Mouse (Mus musculus) myocyte (in vitro differentiated cells): ENCODE measurements at regions not wholly inside any gene's neighbourhood (a gene's known extent, or its start where the extent isn't known, plus 50 kb on each side); places are given as distances from the start of the nearest gene placed in this dataset.

ENCODE experiments used
- H3K27me3 ChIP-seq: one replicate; pipeline ENCODE4 v1.6.1; 2011; ENCODE audit not compliant: control insufficient read depth, insufficient read depth, insufficient read length
- H3K36me3 ChIP-seq: one replicate; pipeline ENCODE4 v1.6.1; 2011; ENCODE audit not compliant: control insufficient read depth, insufficient read depth
- H3K4me2 ChIP-seq: one replicate; pipeline ENCODE4 v1.6.1; 2011; ENCODE audit warnings: low read depth, control low read depth
- H3K4me3 ChIP-seq: one replicate; pipeline ENCODE4 v1.5.1; 2011; ENCODE audit warnings: mild to moderate bottlenecking, control low read depth, moderate library complexity
- H3K79me2 ChIP-seq: one replicate; pipeline ENCODE4 v1.6.1; 2011; ENCODE audit not compliant: control insufficient read depth, insufficient read depth
- H3ac ChIP-seq: one replicate; pipeline ENCODE4 v1.6.1; 2011; ENCODE audit not compliant: control insufficient read depth, insufficient read length
- CEBPB ChIP-seq: IDR thresholded peaks from 2 replicates; pipeline ENCODE4 v1.6.1; 2011; ENCODE audit warnings: mild to moderate bottlenecking, moderate library complexity; ENCODE audit not compliant: poor library complexity, insufficient read depth, severe bottlenecking
- E2F4 ChIP-seq: IDR thresholded peaks from one replicate; pipeline ENCODE4 v1.6.1; 2011; ENCODE audit warnings: mild to moderate bottlenecking, control low read depth, moderate library complexity; ENCODE audit not compliant: insufficient read depth
- MAX ChIP-seq: IDR thresholded peaks from one replicate; pipeline ENCODE4 v1.6.1; 2011; ENCODE audit warnings: low read depth, mild to moderate bottlenecking, control low read depth
- MYOD1 ChIP-seq, 3 experiments: IDR thresholded peaks; one replicate each; pipeline ENCODE4 v1.6.1; 2011; ENCODE audit warnings: control low read depth in 2 of 3, low read depth in 2 of 3, mild to moderate bottlenecking in 2 of 3, moderate library complexity in 1 of 3; ENCODE audit not compliant: insufficient read length in 2 of 3, control insufficient read depth in 1 of 3
- MYOG ChIP-seq, 3 experiments: IDR thresholded peaks; one replicate each; pipeline ENCODE4 v1.6.1; 2011; ENCODE audit warnings: control low read depth in 2 of 3, low read depth in 2 of 3, mild to moderate bottlenecking in 2 of 3; ENCODE audit not compliant: insufficient read length in 2 of 3, control insufficient read depth in 1 of 3, insufficient read depth in 1 of 3
- POLR2A ChIP-seq: IDR thresholded peaks from one replicate; pipeline ENCODE4 v1.6.1; 2011; ENCODE audit warnings: low read depth, mild to moderate bottlenecking, control low read depth, moderate library complexity; ENCODE audit not compliant: insufficient read length
- POLR2AphosphoS2 ChIP-seq: IDR thresholded peaks from one replicate; pipeline ENCODE4 v1.6.1; 2011; ENCODE audit warnings: low read depth, control low read depth; ENCODE audit not compliant: insufficient read length
- REST ChIP-seq: IDR thresholded peaks from one replicate; pipeline ENCODE4 v1.6.1; 2011; ENCODE audit warnings: mild to moderate bottlenecking, control low read depth, moderate library complexity; ENCODE audit not compliant: insufficient read depth, insufficient read length
- SRF ChIP-seq: IDR thresholded peaks from one replicate; pipeline ENCODE4 v1.6.1; 2011; ENCODE audit warnings: low read depth; ENCODE audit not compliant: control insufficient read depth, insufficient read length
- TCF12 ChIP-seq: IDR thresholded peaks from one replicate; pipeline ENCODE4 v1.6.1; 2011; ENCODE audit warnings: mild to moderate bottlenecking, control low read depth; ENCODE audit not compliant: poor library complexity, insufficient read depth, severe bottlenecking
- TCF3 ChIP-seq: IDR thresholded peaks from one replicate; pipeline ENCODE4 v1.6.1; 2011; ENCODE audit warnings: low read depth, control low read depth; ENCODE audit not compliant: insufficient read length
- USF1 ChIP-seq: IDR thresholded peaks from one replicate; pipeline ENCODE4 v1.6.1; 2011; ENCODE audit warnings: low read depth, mild to moderate bottlenecking, control low read depth, moderate library complexity

GRCm38 (mm10) chr8:54330106-54330505, 199.3 kb upstream of the Asb5 start:
- no peak overlapping the region for H3K4me3 ChIP-seq
- no peaks in the 10 kb centered on the region for H3K79me2 ChIP-seq
- no peaks in the 10 kb centered on the region for H3K27me3 ChIP-seq
- TF ChIP-seq TCF12 (no peak), MYOG (IDR thresholded peaks at IDR 0.05; ENCODE audit: control insufficient read depth in 1 of 3, insufficient read depth in 1 of 3, insufficient read length in 2 of 3, low read depth in 2 of 3) (no peak), POLR2AphosphoS2 (no peak), MYOD1 (IDR thresholded peaks at IDR 0.05; ENCODE audit: control insufficient read depth in 1 of 3, insufficient read length in 2 of 3, low read depth in 2 of 3) (no peak), SRF (no peak), REST (no peak), TCF3 (no peak), USF1 (no peak), CEBPB (no peak), MAX (no peak), E2F4 (no peak), POLR2A (no peak)
- H3ac ChIP-seq, result no peak overlapping the region
- no peaks in the 10 kb centered on the region for H3K36me3 ChIP-seq
- no peak overlapping the region for H3K4me2 ChIP-seq

- TF ChIP-seq POLR2A (no peak), SRF (no peak), REST (no peak), MAX (no peak), MYOD1 (IDR thresholded peaks at IDR 0.05; ENCODE audit: control insufficient read depth in 1 of 3, insufficient read length in 2 of 3, low read depth in 2 of 3) (no peak), POLR2AphosphoS2 (no peak), MYOG (IDR thresholded peaks at IDR 0.05; ENCODE audit: control insufficient read depth in 1 of 3, insufficient read depth in 1 of 3, insufficient read length in 2 of 3, low read depth in 2 of 3) (no peak)
- Histone ChIP-seq H3K36me3 (no peaks in the 10 kb centered on the region), H3K4me2 (no peak overlapping the region), H3K27me3 (no peaks in the 10 kb centered on the region), H3ac (no peak overlapping the region), H3K4me3 (no peak overlapping the region), H3K79me2 (no peaks in the 10 kb centered on the region)
These were observed 197.5 kb upstream of the Asb5 start for GRCm38 (mm10) chr8:54331883-54332282.

- Histone ChIP-seq H3ac (no peak overlapping the region), H3K36me3 (no peaks in the 10 kb centered on the region), H3K4me3 (no peak overlapping the region), H3K27me3 (no peaks in the 10 kb centered on the region), H3K79me2 (no peaks in the 10 kb centered on the region), H3K4me2 (no peak overlapping the region)
- no peak for TF ChIP-seq TCF12
- no peak for TF ChIP-seq TCF3
- TF ChIP-seq SRF, result no peak
- TF ChIP-seq MYOD1 (IDR thresholded peaks at IDR 0.05; ENCODE audit: control insufficient read depth in 1 of 3, insufficient read length in 2 of 3, low read depth in 2 of 3), result no peak
- TF ChIP-seq REST, result no peak
- no peak for TF ChIP-seq CEBPB
- TF ChIP-seq POLR2A, result no peak
- no peak for TF ChIP-seq MAX
- TF ChIP-seq MYOG (IDR thresholded peaks at IDR 0.05; ENCODE audit: control insufficient read depth in 1 of 3, insufficient read depth in 1 of 3, insufficient read length in 2 of 3, low read depth in 2 of 3), result no peak
- TF ChIP-seq POLR2AphosphoS2, result no peak
- TF ChIP-seq E2F4, result no peak
- no peak for TF ChIP-seq USF1
These were observed 178.3 kb upstream of the Asb5 start for GRCm38 (mm10) chr8:54351123-54351522.

GRCm38 (mm10) chr8:54361716-54362115, 167.7 kb upstream of the Asb5 start:
- TF ChIP-seq MYOG (IDR thresholded peaks at IDR 0.05; ENCODE audit: control insufficient read depth in 1 of 3, insufficient read depth in 1 of 3, insufficient read length in 2 of 3, low read depth in 2 of 3) (no peak), CEBPB (no peak), POLR2A (no peak), REST (no peak), SRF (no peak), TCF12 (no peak), POLR2AphosphoS2 (no peak), USF1 (no peak), MYOD1 (IDR thresholded peaks at IDR 0.05; ENCODE audit: control insufficient read depth in 1 of 3, insufficient read length in 2 of 3, low read depth in 2 of 3) (no peak), E2F4 (no peak), TCF3 (no peak), MAX (no peak)
- H3K4me3 ChIP-seq, result no peak overlapping the region
- H3K36me3 ChIP-seq, result no peaks in the 10 kb centered on the region
- H3K4me2 ChIP-seq, result no peak overlapping the region
- H3K27me3 ChIP-seq, result no peaks in the 10 kb centered on the region
- H3ac ChIP-seq, result no peak overlapping the region
- no peaks in the 10 kb centered on the region for H3K79me2 ChIP-seq

GRCm38 (mm10) chr8:54370501-54370900, 158.9 kb upstream of the Asb5 start:
- H3K27me3 ChIP-seq, result no peaks in the 10 kb centered on the region
- H3K4me3 ChIP-seq, result no peak overlapping the region
- H3K4me2 ChIP-seq, result no peak overlapping the region
- H3K36me3 ChIP-seq, result no peaks in the 10 kb centered on the region
- H3K79me2 ChIP-seq, result no peaks in the 10 kb centered on the region
- no peak overlapping the region for H3ac ChIP-seq
- TF ChIP-seq REST, result no peak
- TF ChIP-seq E2F4, result no peak
- no peak for TF ChIP-seq TCF12
- no peak for TF ChIP-seq CEBPB
- TF ChIP-seq MAX, result no peak
- no peak for TF ChIP-seq POLR2A
- no peak for TF ChIP-seq TCF3
